Mouse (Mus musculus) layer of hippocampus, adult 9-11 months (tissue): ENCODE results near the gene Nt5c3b.

ENCODE experiments used
- DNase-seq: peaks from one replicate; pipeline ENCODE4 v3.0.0; 2022

Gene Nt5c3b

GRCm38 (mm10) chr11:100398517-100398916, 43.1 kb downstream of the Nt5c3b start:
- no peak for DNase-seq

DNA sequence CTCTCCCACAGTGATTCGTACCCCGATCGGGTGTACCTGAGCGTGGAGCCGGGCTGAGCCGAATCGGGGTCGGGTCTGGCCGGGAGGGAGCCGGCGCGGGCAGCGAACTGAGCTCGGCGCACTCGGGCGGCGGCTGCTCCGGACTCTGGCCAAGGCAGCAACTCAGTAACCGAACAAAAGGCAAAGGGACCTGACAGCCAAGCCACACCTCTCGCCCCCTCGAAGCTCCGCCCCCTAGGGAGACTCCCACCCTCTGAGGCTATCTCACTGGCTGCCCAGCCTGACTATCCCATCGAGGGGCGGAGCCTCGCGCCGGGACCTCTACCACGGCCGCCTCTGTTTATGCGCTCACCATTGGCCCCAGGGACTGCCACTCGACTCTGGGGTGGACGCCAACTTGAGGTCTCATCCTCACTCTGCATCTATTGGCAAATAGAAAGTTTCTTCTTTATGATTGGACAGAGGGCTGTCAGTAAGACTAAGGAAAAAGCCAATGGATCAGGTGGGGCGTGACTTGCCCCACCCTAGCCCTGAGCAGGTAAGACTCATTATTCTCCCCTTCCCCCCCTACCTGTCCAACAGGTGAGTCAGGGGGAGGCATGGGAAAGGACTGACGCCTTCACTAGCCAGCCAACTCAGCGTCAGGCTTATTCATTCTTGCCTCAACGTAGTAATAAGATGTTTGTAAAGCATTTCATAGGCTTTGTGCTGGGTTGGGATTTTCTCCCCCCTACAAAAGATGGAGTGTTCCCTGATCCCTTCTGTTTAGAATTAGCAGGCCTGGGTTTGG, 43.8 kb downstream of the Nt5c3b start, which contains the start of gene Jup:
Gene Jup, minus strand, starts transcription at position 164 of the 790 bp plus-strand sequence.
- DNase-seq: peak; percentile 100

DNA sequence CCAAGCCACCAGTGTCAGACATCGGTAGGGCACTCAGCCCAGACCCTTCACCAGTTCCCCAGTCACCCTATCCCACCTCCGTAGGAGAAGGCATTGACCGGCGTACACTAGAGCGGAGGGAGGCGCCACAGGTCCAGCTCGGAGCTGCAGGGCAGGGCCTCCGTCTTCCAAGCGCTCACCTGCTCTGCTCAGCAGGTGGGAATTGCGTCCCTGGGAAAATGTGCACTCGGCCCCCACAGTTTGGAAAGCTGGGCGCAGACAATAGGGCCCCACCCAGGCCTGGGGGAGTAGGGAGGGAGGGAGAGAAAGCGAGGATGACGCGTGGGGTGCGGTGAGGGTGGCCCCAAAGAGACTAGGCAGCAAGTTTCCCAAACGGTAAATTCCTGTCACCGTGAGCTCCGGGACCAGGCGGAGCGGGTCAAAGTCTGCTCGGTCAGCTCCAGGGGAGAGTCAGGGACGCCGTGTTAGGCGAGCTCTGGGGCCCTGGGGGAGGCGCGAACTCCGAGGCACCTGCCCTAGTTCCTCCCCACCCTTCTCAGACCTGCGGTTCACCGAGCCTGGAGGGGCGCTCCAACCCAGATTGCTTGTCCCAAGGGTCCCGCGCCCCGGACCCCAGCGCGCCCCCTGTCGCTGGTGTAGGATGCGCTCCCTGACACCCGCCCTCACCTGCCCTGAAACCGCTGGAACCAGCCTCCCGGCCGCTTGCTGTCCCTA, 44.6 kb downstream of the Nt5c3b start:
- DNase-seq: no peak

DNA sequence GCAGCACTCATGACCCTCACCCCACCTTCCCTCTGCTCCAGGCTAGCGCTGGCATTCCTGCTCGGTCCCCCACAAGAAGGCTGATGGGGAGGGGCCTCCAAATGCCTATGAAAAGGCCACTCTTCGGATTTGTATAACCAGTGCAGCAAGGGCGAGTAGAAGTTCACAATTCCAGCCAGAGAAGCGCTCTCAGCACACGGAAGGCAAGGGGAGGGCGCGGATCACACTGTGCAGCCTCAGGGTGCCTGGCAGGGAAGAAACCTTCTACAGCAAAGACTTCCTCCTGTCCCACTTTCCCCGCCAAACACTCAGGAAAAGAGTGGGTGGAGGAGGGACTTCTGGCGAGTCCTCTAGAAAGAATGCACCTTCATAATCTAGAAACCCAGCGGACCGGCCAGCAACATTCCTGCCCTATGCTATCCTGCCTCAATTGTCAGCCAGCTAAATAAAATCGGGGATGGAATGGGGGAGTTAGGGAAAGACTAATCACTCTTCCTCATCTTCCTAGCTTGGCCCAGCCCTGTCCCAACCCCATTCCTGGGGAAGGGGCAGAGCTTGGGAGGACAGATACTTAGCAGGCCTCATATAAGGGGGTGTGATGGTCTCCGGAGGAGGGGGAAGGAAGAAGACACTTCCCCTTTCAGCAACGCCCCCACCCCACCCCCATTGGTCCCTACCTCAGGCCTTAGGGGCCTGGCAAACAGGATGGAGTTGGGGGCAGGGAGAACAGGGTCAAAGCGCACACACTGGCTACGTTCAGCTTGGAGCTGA, 45.6 kb downstream of the Nt5c3b start:
- no peak for DNase-seq

DNA sequence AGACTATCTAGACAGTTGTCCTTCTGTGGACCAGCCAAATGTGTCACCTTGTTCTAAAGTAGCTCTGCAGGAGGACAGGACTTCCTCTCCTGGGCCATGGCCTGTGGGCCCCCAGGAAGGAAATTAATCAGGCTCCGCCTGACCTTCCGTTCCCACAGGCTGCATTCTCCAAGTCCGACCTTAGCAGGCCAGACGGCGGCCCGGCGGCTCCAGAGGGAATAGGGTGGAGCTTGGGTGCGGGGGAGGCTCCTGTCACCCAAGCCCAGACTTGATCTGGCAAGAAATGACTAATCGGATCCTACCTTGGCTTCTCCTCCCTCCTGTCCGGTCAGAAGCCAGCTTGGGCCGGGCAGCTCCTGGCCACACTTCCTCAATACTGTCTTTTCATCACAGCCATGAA, 46.4 kb downstream of the Nt5c3b start:
- DNase-seq: no peak

DNA sequence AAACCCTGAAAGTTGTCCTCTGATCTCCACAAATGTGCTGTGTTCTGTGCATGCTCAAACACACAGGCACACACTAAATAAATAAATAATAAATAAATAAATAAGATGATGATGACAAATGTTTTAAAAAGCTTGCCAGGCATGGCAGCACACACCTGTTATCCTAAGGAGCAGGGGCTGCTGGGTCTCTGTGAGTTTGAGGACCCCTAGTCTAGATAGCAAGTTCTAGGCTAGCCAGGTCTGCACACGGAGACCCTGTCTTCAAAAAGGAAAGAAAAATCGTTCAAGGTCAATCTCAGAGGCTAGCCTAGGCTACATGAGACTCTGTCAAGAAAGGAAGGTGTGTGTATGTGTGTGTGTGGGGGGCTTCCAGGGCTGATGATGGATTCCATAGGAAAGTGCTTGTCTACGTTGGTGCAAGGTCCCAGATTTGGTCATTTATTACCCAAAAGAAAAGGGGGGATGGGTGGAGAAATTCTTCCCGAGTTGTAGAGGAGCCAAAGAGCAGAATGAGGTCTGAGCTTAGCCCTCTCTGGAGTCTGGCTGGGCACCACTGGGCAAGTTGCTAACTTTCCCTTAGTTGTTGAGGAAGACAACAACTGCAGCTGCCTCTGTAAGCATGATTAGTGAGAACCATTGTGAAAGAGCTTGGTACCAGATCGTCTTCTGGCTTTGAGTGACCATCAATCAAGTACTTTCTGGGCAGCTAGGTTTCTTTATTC, 47.1 kb downstream of the Nt5c3b start:
- no peak for DNase-seq

DNA sequence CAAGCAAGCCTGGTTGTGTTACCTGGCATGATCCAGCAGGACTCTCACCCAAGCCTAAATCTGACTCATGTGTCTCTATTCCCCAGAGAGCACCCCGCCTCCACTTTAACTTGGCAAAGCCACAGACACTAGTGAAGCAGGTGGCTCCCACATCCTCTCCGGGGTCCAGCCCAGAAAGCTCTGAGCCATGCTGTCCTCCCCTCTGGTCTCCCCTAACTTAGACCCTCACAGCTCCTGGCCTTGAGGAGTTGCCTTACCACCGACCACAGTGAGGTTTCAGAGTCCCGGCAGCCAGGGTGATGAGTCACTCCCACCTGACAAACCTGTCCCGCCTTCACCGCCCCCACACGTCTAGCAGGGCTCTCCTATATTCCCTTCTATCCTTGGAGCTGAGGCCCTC, 47.9 kb downstream of the Nt5c3b start:
- DNase-seq: no peak

DNA sequence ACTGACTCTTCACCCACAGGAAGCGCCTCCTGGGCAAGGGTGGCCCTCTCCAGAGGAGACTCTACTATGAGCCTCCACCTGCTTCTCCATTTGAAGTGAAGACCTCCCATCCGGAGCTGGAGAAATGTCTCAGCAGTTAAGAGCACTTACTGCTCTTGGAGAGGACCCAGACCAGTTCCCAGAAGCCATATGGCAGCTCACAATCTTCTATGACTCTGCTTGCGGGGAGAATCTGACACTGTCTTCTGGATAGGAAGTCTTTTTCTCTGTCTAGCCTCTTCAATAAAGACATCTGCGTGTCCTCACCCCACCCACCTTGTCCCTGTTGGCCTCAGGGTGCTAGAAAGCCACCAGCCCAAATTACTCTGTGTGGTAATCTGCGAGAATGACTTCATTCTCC, 48.6 kb downstream of the Nt5c3b start:
- no peak for DNase-seq

DNA sequence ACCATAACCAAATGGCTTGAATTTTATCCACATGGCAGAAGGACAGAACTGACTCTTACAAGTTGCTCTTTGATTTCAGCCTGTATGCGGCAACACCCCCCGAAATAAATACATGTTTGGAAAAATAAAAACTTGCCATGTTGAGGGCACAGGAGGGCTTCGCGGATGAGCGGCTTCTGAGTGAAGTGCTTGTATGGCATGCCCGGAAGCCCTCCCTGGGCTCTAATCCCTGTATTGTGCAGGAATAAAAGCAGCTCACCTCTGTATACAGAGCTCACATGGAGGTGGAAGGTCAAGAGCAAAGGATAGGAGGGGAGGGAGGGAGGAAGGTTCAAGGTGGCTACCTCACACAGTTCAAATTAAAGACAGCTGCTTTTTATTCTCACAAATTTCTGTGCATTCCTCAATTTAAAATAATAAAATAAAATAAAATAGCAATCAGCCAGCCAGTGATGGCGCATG, 49.7 kb downstream of the Nt5c3b start:
- DNase-seq: no peak

DNA sequence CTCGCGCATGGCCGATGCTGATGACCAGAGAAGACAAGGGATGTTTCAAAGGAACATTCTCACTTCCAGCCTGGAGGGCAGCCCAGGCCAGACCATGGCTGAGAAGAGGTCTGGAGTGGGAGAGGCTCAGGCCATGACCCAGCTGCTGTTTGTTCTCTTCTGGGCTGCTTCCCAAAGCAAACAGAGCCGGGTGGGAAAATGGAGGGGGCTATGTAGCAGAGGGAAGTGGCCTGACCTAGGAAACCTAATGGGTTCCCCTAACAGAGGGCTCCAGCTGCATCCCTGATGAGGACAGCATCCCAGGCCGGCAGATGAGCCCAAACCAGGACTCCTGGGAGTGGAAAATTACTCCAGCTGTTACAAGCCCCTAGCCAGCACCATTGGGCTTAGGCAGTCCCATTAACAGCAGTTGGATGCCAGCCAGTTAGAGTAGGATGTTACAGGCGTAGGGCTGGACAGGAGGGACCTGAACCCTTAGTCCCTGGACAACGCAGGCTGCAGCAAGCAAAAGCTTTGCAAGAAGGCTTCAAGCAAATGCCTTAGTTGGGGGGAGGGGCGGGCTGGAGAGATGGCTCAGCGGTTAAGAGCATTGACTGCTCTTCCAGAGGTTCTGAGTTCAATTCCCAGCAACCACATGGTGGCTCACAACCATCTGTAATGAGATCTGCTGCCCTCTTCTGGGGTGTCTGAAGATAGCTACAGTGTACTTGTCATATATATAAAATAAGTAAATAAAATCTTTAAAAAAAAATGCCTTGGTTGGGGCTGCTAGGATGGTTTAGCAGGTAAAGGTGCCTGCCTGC, 50.3 kb downstream of the Nt5c3b start:
- DNase-seq: no peak

GRCm38 (mm10) chr11:100389931-100390445, 51.6 kb downstream of the Nt5c3b start:
- no peak for DNase-seq

- DNase-seq: no peak
Observed at GRCm38 (mm10) chr11:100388588-100388987, 53.0 kb downstream of the Nt5c3b start.

- DNase-seq: no peak
Observed at GRCm38 (mm10) chr11:100387589-100388375, 53.8 kb downstream of the Nt5c3b start.

- DNase-seq: no peak
Observed at GRCm38 (mm10) chr11:100387111-100387510, 54.5 kb downstream of the Nt5c3b start.

DNA sequence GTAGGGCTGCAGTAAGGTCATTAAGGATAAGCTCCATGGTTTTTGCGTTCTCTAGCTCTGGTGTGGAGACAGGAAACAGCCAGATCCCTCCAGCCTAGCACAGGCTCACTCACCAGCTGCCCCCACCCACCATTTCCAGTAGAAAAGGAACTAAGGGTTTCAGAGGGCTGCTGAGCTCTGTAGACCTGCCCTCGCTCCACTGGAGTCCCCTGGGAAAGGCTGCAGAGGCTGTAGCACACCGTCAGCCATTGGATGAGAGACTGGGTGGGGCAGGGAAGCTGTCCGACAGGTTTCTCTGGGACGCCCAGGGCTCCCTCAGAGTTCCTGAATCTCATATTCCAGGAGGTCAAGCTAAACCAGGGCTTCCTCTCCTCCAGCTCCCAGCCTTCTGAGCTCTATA, 55.0 kb downstream of the Nt5c3b start:
- DNase-seq: no peak

DNA sequence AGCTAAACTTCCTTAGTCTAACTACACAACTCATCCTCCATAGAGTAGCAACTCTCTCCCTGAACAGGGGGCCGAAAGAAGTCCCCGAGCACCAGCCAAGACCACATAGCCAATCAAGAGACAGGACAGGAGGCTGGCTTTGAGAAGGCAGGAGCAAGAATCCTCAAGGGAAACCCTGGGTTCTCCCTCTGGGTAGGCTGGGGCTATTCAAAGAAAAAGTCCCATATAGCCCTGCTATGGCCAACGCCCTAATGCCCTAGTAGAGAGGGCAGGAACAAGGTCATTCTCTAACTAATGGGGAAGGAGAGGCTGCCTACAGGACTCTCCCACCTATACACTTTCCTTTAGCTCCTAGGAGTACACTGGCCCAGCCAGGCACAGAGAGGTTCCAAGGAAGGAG, 56.6 kb downstream of the Nt5c3b start:
- no peak for DNase-seq

GRCm38 (mm10) chr11:100382682-100383081, 58.9 kb downstream of the Nt5c3b start:
- no peak for DNase-seq

GRCm38 (mm10) chr11:100379311-100379710, 62.3 kb downstream of the Nt5c3b start:
- no peak for DNase-seq

- DNase-seq: no peak
Observed at GRCm38 (mm10) chr11:100378446-100378845, 63.2 kb downstream of the Nt5c3b start.

DNA sequence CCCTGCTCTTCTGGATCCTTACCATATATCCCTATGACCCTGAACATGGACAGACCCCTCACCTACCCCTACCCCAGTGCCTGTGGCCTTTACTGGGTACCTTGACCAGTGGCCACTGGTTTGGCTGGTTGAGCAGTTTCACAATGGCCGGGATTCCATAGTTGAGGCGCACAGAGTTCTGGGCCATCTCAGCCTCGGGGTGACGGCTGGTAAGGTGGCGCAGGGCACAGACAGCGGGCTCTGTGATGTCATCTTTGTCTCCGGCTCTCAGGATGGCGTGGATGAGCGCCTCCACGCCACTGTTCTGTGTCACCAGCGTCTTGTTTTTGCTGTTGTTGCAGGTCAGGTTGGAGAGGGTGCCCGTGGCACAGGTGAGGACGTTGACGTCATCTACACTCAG, 63.6 kb downstream of the Nt5c3b start:
- no peak for DNase-seq
